Mouse (Mus musculus) retina, postnatal 7 days (tissue): ENCODE results near the gene Prr22.

Experiments
- DNase-seq: peaks from one replicate; pipeline ENCODE4 v3.0.0-alpha.2; 2012; ENCODE audit warnings: low read depth, low spot score

Prr22 gene

DNA sequence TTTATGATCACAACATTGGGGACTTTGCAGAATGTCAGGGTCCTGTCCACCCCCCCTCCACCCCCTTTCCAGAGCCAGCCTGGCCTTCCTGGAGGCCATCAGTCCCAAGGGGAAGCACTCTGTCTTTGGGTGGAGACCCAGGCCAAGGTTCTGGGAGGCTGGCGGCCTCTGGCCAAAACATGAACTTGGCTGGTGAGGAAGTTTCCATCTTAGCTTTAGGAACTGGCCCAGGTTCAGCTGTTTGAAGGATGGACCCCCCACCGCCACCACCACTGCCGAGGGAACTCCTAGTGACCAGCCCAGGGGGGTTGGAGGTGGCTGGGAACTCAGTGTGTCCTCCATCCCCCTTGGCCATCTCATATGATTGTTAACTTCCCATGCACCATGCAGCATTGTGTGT is 9.0 kb upstream of the Prr22 start:
- DNase-seq, result no peak

DNA sequence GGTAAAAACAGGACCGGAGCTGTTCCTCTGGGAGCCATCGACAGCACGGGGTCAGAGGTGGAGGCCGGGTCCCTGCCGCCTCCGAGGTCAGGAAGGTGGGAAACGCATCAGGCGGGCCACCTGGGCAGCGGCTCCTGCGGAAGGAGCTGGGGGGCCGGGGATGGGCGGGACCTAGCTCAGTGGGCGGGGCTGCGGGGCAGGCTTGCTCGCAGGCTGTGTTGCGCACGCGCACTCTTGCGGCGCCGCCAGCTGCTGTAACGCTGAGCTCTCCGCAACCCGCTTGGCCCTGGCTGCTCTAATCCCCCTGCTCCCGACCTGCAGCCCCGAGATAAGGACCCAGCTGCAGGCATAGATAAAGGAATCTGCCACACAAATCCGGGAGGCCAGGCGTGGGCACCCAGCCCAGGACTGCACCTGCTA is 8.0 kb upstream of the Prr22 start:
- peak; percentile 90 for DNase-seq

GRCm38 (mm10) chr17:56762769-56763731 is 7.0 kb upstream of the Prr22 start:
- no peak for DNase-seq

DNA sequence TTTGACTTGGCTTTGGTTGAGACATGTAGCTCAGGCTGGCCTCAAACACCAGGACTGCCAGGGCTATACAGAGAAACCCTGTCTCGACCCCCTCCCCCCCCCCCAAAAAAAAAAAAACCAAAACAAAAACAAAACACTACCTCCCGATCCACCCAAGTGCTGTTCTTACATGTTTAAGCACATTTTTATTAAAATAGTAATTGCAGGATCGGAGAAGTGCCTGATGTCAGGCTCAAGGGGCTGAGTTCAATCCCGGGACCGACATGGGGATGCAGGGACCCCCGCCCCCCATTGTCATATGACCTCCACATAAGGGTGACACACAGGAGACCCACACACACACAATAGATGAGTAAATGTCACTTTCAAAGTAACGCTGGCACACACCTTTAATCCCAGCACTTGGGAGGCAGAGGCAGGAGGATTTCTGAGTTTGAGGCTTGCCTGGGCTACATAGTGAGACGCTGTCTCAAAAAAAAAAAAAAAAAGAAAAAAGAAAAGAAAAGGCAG is 6.3 kb upstream of the Prr22 start:
- no peak for DNase-seq

GRCm38 (mm10) chr17:56764474-56765354 is 5.3 kb upstream of the Prr22 start, which contains the start of gene Dus3l:
Dus3l (plus strand) TSS chr17:56764757.
- DNase-seq, result peak; percentile 78

GRCm38 (mm10) chr17:56765431-56765830 is 4.6 kb upstream of the Prr22 start:
- no peak for DNase-seq

DNA sequence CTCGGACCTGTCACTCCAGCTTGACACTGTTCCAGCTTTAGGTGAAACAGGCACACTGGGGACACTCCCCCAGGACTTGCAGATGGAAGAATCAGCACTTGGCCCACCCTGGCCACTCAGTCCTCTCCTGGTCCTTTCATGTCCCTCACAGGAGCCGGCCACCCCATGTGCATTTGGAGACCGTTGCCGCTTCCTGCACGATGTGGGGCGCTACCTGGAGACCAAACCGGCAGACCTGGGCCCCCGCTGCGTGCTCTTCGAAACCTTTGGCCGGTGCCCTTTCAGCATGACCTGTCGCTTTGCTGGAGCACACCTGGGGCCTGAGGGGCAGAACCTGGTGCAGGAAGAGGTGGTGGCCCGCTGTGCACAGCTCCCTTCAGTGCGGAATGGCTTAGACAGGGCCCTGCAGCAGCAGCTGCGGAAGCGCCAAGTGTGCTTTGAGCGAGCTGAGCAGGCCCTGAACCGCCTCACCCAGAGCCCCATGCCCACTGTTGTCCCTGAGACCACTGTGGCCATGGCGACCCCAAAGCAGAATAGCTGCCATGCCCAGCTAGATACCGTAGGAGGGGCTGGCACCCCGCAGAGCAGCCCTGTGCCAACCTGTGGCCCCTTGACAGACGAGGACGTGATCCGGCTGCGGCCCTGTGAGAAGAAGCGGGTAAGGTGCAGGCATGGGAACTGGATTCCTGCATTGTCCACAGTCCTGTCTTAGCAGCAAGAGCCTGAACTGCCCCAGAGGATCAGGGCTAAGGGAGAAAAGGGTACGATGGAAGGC is 3.2 kb upstream of the Prr22 start:
- no peak for DNase-seq

- no peak for DNase-seq
Measured at GRCm38 (mm10) chr17:56767531-56768135, 2.4 kb upstream of the Prr22 start.

- no peak for DNase-seq
Measured at GRCm38 (mm10) chr17:56768941-56769340, 1.1 kb upstream of the Prr22 start.

DNA sequence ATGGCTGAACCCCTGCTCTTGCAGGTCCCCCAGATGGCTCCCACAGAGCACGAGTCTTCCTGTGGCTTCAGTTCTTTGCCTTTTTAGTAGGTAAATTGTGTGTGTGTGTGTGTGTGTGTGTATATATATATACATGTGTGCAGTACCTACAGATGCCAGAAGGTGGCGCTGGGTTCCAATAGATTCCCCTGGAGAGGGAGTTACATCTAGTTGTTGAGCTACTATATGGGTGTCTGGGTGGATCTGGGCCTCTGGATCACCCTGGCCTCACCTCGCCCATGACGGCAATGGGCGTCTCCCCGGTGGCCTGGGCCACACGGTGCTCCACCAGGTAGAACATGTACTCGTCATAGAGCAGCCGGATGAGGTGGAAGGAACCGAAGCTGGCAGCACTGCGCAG is 7.5 kb downstream of the Prr22 start:
- no peak for DNase-seq

- no peak for DNase-seq
Measured at GRCm38 (mm10) chr17:56778779-56779362, 8.8 kb downstream of the Prr22 start.

GRCm38 (mm10) chr17:56780291-56780978 is 10.4 kb downstream of the Prr22 start:
- DNase-seq, result no peak

GRCm38 (mm10) chr17:56788886-56789285 is 18.8 kb downstream of the Prr22 start:
- DNase-seq, result no peak

DNA sequence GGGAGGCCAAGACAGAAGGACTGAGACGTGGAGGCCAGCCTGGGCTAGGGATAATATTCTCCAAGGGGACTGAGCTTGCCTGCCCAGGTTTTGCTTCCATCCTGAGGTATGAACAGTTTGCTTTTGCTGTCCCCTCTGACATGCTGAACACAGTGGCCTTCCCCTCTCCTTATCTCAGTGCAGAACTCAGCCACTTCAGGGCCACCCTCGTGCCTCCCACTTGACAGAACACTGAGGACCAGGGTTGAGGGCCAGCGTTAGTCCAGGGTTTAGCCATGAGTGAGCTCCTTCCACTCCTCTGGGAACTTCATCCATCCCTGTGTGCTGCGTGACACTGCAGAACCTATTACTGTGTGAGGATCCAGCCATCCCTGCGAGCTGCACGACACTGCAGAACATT is 19.2 kb downstream of the Prr22 start:
- DNase-seq, result no peak

DNA sequence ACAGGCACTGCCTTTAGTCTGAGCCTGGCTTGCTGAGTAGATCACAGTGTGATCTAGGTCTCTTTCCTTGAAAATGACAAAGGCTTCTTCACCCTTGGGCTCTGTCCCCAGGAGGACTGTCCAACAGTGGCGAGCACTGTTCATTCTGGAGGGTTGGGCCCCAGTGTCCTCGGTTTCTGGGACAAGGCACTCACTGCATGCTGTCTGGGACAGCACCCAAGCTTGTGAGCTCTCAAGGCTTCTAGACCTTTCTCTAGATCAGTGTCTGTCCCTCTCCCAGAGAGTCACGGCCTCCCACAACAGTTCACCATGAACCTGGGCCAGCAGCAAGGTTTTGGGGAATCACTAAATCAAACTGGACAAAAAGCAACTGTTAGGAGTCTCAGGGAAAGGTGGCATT is 22.5 kb downstream of the Prr22 start:
- DNase-seq, result no peak

GRCm38 (mm10) chr17:56793614-56794319 is 23.7 kb downstream of the Prr22 start:
- DNase-seq, result no peak

- no peak for DNase-seq
Measured at GRCm38 (mm10) chr17:56799276-56799675, 29.2 kb downstream of the Prr22 start.

DNA sequence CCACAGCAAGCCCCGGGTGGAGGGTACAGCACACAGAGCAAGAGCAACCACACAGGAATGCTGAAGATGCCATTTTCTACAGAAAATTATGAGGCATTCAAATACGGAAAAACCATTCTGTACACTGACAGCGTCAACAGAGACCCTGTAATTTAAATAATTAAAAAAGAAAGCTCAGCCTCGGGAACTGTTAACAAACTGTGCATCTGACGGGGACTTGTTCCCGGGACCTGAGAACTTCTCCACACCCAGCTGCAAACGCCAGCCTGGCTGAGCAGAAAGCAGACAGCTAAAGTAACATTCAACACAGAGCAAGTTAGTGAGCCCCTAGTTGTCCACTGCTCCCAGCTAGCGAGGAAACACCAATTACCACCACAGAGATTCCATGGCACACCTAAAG is 32.0 kb downstream of the Prr22 start:
- no peak for DNase-seq

GRCm38 (mm10) chr17:56804952-56805351 is 34.9 kb downstream of the Prr22 start:
- no peak for DNase-seq
